Mouse (Mus musculus) urinary bladder, adult 18-20 months (tissue): ENCODE data around the gene Rfx3.

ENCODE experiments used
- DNase-seq, 2 experiments: peaks; one replicate each; pipeline ENCODE4 v3.0.0; 2022; ENCODE audit warnings: low spot score in 2 of 2, mixed read lengths in 2 of 2

Rfx3 gene

DNA sequence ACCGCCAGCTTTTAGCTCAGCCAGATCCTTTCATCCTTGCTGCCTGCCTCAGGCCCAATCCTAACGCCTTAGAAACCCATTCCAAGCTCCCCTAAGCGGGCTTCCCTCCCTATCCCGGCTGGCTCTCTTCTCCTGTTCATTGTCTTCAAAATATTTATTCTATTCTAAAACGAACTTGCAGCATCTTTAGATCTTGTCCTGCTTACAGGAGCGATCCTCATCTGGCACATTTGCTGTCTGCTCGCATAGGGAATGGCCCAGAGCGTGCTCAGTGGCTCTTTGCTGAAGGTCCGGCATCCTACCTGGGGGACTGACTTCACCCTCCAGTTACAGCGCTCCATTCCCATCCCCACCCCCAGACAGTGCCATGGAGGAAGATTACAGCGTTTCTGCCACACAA lies 292.0 kb downstream of the Rfx3 start:
- no peak for DNase-seq

DNA sequence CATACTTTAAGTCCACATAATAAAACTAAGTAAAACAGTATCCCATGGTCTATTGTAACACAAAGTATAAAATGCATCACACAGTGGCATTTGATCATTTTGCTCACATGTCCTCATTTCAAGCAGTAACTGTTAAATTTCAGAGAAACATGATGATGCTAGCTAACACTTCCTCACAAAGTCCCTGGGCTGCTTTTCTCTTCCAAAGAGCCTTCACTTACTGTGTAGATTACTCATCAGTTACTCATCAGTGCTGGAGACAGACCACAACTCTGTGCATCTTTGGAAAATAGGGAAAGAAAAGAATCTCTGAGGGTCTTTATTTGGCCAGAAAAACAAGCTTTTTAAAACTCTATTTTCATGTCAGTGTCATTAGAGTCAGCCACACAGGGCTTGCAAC lies 294.7 kb downstream of the Rfx3 start:
- DNase-seq, result no peak
